Mouse (Mus musculus) small intestine, adult 2 months (tissue): Measurements from ENCODE around the gene Jup.

Source experiments
- CTCF ChIP-seq: fragments of 200-500 bp; IDR thresholded peaks from 2 replicates; pipeline ENCODE4 v1.5.1; 2012; ENCODE audit warnings: low read depth, mild to moderate bottlenecking, control low read depth, inconsistent platforms, low read length, moderate library complexity, mixed read lengths; ENCODE audit not compliant: insufficient replicate concordance, insufficient read length; ENCODE audit errors: extremely low read depth
- POLR2A ChIP-seq: fragments of 200-500 bp; IDR thresholded peaks from 2 replicates; pipeline ENCODE4 v1.6.1; 2012; ENCODE audit warnings: low read depth, mild to moderate bottlenecking, control low read depth, inconsistent platforms, low read length, moderate library complexity

DNA sequence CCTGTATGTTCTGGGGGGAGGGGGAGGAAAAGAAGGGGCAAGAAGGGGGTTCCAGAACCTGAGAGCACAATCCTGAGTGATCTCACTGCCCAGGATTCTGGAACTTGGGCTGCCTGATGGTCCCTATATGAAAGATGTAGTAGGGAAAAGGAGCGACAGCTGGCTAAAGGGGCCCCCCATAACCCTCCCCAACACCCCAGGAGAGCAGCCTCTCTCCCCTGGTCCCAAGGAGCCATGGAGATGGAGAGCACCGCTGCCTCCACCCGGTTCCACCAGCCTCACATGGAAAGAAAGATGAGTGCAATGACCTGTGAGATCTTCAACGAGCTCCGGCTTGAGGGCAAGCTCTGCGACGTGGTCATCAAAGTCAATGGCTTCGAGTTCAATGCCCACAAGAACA is 44.2 kb upstream of the Jup start, which contains the start of the genes Nt5c3b and Klhl10:
- TF ChIP-seq CTCF (no peak), POLR2A (no peak)
